Mouse (Mus musculus) left cerebral cortex, postnatal 25 days (tissue): ENCODE measurements at regions not wholly inside any gene's neighbourhood (a gene's known extent, or its start where the extent isn't known, plus 50 kb on each side); places are given as distances from the start of the nearest gene placed in this dataset.
A peak's percentile ranks its signal among the peaks of the same experiment; 100 is the strongest.
"Not testable (repeated sequence)": the region's sequence is repeated elsewhere in the genome, so short reads cannot be mapped to it uniquely, and the experiment has no call there.

Experiments used
- DNase-seq, 2 experiments: peaks; one replicate each; pipeline ENCODE4 v3.0.0; 2022; ENCODE audit warnings: low spot score in 2 of 2, mixed read lengths in 1 of 2
- intact Hi-C: fragments of 180-260 bp; cut with DNase I; formaldehyde crosslinking; loops from one replicate; pipeline ENCODE4 v1.15.1; 2025

DNA sequence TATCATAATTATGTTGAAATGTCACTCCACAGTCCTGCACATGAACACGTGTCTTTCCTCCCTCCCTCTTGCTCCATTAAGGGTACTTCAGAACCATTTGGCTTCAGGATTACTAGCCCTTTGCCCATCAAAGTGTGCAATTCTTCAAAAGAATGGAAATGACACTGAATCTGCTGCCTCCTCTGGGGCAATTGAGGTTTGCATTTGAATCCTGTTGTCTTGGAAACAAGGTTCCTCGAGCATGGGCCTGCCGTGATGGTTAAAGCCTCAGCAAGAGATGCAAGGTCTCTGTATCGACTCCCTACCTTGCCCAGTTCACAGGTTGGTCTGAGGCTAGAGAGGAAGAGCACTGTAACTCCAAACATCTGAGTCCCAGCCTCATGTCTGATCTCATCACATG lies 136.0 kb downstream of the Sptssa start:
- intact Hi-C loops, result no loop called here
- DNase-seq, result no peak

- intact Hi-C loops, result no loop called here
- DNase-seq, result no peak
These were observed 137.0 kb downstream of the Sptssa start for GRCm38 (mm10) chr12:54519370-54519769.

DNA sequence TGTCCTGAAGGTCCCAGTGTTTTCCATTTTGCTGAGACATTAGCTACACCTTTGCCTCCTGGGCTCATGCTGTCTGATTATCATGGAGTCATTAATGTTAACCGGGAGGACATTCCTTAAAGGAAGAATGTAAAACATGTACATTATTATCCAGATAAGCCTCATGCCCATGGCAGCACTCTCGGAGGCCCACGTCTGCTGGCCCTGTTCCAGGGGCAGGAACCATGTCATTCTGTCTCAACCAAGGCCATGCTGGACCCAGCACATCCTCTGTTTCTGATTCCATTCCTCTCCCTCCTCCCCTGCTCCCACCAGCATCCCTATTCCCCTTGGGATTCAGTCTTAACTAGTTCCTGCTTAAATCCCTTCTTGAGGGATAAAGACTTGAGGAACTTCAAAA lies 139.1 kb downstream of the Sptssa start:
- intact Hi-C loops, result no loop called here
- DNase-seq, result no peak

DNA sequence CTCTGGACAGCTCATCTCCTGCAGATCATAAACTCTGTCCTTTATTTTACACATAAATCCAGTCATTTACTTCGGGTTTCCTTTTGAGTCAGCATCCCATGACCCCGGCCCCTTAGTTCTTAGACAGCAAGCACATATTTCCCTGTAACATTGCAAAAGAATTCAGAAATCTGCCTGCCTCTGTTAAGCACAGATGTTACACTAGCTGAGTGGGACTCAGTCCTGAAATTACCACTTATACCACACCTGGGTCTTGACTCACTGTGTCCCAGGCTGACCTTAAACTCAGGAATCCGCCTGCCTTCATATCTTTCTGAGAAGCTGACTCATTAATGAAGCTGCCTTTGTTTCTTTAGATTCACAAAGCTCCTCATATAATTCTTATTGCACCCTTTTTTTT lies 139.9 kb downstream of the Sptssa start:
- intact Hi-C loops, result no loop called here
- DNase-seq, result no peak

DNA sequence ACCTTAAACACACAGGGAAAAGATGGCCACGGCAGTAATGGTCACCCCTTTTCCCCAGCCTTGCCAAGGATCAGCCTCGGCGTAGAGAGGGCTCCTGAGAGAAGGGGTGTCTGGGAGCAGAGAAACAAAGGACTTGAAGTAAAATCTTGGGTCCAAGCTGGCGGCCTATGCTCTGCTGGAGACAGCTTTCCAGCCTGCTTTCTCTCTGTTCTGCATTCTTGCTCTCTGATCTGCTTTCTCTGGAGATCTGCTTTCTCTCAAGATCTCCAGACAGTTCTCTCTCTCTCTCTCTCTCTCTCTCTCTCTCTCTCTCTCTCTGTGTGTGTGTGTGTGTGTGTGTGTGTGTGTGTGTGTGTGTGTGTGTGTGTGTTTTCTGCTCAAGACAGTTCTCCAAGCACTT lies 140.3 kb downstream of the Sptssa start:
- intact Hi-C loops, DNase-seq: not testable (repeated sequence)

DNA sequence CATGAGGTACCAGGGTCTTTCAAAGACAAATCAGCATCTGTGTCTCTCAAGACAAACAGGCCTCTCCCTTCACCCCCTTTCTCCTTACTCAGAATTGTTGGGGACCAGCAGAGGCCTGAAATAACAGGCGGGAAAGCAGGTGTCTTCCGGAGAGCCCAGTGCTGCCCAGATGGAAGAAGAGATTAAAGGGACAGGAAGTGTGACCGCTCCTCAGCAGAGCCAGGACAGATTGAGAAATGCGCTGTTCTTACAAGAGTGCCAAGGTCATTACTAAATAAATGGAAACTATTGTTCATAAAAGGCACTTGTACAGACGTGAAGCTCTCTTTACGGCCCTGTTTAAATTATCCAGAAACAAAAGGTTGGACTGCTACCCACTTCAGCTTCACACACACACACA lies 146.5 kb downstream of the Sptssa start:
- intact Hi-C loops, result no loop called here
- no peak for DNase-seq

DNA sequence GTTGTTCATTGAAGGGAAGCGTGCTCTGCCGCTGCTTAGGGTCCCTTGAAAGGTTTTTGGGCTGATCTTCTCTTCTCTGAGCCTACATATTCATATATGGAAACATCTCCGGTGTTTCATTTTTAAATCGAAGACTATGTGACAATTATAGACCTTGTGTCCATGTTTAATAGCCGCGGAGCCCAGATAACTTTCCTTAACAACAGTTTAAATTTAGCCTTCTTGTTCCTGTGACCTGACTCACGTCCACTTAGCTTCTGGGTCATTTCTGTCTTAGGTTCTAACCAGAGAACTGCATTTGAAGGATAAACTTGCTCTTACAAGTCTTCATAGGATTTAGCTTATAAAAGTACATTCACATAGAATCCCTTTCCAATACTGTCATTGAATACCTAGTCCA lies 153.6 kb downstream of the Sptssa start:
- DNase-seq, result no peak
- intact Hi-C loops, result no loop called here

GRCm38 (mm10) chr12:54499963-54500362 lies 156.4 kb downstream of the Sptssa start:
- no peak for DNase-seq
- intact Hi-C loops, result no loop called here

DNA sequence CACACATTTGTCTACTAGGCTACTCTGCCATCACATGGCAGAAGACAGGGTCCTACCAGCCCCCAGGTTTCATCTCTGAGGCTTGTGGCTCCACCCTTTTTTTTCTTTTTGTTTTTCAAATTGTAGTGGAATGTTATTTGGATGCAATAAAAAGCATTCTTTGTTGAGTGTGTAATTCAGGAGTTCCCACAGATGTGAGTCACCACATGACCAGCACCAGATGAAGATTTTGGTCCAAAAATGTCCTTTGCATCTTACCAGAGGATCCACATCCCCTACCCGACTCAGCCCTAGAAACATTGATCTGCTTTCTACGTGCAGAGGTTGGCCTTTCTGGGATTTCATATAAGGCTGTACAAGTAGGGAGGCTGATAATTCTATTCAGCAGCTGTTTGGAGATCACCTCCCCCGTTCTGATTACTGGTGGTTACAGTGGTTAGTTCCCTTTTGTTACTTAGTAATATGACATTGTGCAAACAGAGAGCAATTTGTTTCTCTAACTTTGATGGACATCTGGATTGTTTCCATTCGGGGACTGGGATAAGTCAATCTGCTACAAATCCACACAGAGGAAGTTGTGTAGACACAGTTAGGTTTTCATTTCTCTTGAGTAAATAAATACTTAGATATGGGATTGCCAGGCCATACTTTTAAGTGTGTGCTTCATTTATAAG lies 160.5 kb downstream of the Sptssa start:
- DNase-seq, result no peak
- intact Hi-C loops, result no loop called here

GRCm38 (mm10) chr12:54494756-54495375 lies 161.5 kb downstream of the Sptssa start:
- intact Hi-C loops, result no loop called here
- DNase-seq, result no peak

- intact Hi-C loops, result no loop called here
- DNase-seq, result no peak
These were observed 163.6 kb downstream of the Sptssa start for GRCm38 (mm10) chr12:54492737-54493136.

DNA sequence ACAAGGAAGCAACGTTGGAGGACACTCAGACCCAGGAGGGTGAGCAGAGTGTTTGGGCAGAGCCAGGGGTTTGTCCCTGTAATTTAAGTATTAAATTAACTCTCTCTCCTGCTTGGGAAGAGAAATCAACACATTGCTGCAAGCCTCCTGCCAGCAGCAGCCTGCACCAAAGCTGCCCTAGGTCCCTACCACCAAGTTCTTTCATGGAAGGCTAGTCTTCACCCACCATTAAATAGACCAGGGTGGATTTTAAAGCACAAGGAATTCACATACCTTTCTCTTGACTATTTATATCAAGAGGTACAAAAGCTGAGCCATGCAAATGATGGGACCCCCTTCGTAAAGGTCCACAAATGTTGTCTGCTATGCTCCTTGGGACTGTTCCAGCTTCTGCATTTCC lies 165.9 kb downstream of the Sptssa start:
- intact Hi-C loops, result loop anchor here (1.0 kb wide), 1 partner anchor 391 kb away; no protein-coding TSS in a partner anchor
- DNase-seq, result no peak

- intact Hi-C loops, result loop anchor here (1.0 to 2.0 kb wide), 2 partner anchors 137 to 390 kb away; no protein-coding TSS in a partner anchor
- DNase-seq, result peak; percentile 77 to 85
These were observed 166.7 kb downstream of the Sptssa start for GRCm38 (mm10) chr12:54489675-54490074.

DNA sequence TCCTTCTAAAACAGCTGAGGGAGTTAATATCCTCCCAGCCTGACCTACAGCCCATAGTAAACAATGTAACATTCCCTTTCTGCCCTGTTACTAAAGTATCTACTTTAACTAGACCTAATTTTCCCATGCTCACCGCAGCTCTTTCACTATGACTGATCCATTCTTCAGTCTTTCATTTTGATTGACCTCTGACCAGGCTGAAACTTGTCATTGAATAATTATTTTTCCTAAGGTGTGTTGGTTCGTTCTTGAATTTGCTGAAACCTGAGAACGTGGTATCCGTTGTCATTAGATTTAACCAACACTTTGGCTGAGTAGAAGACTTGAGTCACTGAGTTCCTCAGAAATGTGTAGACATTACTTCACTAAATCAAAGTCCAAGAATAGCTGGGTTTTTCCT lies 168.7 kb downstream of the Sptssa start:
- DNase-seq, result no peak

DNA sequence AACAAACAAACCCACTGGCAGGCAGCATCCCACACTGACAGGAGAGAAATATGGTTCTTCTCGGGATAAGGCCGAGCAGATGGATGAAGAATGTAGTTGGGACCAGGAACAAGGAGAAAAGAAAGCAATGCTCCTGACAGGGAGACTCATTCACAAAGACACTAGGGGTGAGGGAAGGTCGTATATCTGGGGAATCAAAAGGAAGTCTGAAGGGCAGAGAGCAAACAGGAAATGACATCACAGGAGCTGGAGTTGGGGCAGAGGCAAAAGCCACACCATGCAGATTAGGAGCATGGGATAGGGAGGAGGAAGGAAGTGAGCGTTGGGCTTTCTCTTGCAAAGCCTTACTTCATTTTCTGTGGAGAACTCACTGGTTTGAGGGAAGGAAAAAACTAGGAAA lies 174.4 kb downstream of the Sptssa start:
- no peak for DNase-seq
- intact Hi-C loops, result no loop called here

More for the DNA sequence above, 168.7 kb downstream of the Sptssa start:
- intact Hi-C loops, result loop anchor here (2.0 kb wide), 1 partner anchor 135 kb away; no protein-coding TSS in a partner anchor

GRCm38 (mm10) chr12:54479841-54480240 lies 176.5 kb downstream of the Sptssa start:
- intact Hi-C loops, result no loop called here
- DNase-seq, result no peak

DNA sequence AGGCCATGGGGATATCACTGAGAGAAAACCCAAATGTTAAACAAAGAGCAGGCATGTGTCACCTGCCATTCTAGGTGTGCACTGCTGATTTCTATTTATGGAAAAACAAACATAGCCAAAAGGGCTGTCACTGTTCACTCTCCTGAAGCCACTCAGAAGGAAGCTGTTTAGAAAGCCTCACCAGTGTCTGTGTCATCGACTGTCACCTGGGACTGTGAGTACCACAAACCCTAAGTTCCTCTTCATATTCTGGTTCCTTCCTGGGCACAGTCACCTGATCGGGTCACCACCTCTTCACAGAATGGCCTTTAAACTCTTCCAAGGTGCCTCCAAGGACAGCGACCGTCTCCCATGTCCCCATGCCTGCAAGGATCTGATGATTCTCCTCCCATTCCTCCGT lies 183.5 kb downstream of the Sptssa start:
- no peak for DNase-seq
- intact Hi-C loops, result no loop called here

DNA sequence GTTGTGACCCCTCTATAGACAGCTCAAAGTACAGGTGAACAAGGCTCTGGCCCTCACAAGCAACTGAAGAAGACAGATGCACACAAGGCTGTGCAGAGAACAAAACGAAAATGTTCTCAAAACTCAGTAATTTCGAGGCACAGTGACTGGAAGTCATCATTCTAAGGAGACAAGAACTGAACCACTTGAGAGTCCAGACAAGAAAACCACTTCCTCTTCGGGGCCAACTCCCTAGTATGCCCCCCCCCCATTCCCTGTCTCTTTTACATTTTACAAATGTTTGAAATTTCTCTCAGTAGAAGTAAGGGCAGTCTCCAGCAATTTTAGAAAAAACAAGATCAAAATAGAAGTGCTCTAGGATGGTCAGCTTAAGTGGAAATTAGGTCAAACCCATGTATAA lies 184.0 kb downstream of the Sptssa start:
- intact Hi-C loops, result no loop called here

GRCm38 (mm10) chr12:54467635-54468034 lies 188.7 kb downstream of the Sptssa start:
- intact Hi-C loops, result no loop called here
- no peak for DNase-seq

More for the DNA sequence above, 184.0 kb downstream of the Sptssa start:
- DNase-seq, result no peak

GRCm38 (mm10) chr12:54463806-54464205 lies 192.6 kb downstream of the Sptssa start:
- intact Hi-C loops, result no loop called here
- no peak for DNase-seq

GRCm38 (mm10) chr12:54461411-54461810 lies 195.0 kb downstream of the Sptssa start:
- no peak for DNase-seq
- intact Hi-C loops, result no loop called here
